Mouse (Mus musculus) mouse embryonic stem cell (cell line): ENCODE data around the gene Zfp101.

Experiments
- in situ Hi-C, 2 experiments: fragments of 300-500 bp; cut with MboI; formaldehyde crosslinking; loops; 1 replicate in 1 of 2; 3 replicates in 1 of 2; pipeline ENCODE4 v1.14.3; 2019 to 2020; ENCODE audit warnings: low sequenced_read_pairs in 2 of 2, low pct_unique_long_range_greater_than_20kb in 1 of 2, mixed read lengths in 1 of 2; ENCODE audit not compliant: unreplicated experiment in 1 of 2

Zfp101 gene

GRCm38 (mm10) chr17:33394182-33395034 lies at the start of gene Zfp101:
Zfp101 (minus strand) TSS chr17:33394641.
- in situ Hi-C loops = no loop called here

GRCm38 (mm10) chr17:33441159-33441558 lies 46.7 kb upstream of the Zfp101 start:
- in situ Hi-C loops = no loop called here

DNA sequence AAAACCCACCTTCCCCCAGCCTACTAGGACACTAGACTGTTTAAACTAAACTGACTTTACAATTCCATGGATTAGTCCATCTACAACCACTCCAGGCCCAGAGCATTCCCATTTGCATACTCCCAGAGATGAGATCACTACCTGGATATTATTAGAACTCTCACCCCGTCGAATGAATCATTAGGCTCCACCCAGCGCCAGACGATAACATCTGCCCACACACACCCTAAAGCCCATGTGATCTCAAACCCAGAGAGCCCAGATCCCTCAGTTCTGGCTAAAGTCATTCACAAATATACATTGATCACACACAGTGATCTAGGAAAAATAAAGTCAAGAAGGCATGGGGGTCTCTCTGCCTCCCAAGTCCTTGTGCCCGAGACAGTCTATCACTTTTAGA lies 45.5 kb upstream of the Zfp101 start:
- in situ Hi-C loops = no loop called here

GRCm38 (mm10) chr17:33439148-33439547 lies 44.7 kb upstream of the Zfp101 start:
- in situ Hi-C loops = no loop called here

- in situ Hi-C loops = no loop called here
Observed at GRCm38 (mm10) chr17:33432019-33432946, 37.8 kb upstream of the Zfp101 start, which contains the start of gene Actl9. Actl9 (plus strand) TSS chr17:33432896.

GRCm38 (mm10) chr17:33392271-33392670 lies 2.2 kb downstream of the Zfp101 start:
- in situ Hi-C loops = no loop called here

DNA sequence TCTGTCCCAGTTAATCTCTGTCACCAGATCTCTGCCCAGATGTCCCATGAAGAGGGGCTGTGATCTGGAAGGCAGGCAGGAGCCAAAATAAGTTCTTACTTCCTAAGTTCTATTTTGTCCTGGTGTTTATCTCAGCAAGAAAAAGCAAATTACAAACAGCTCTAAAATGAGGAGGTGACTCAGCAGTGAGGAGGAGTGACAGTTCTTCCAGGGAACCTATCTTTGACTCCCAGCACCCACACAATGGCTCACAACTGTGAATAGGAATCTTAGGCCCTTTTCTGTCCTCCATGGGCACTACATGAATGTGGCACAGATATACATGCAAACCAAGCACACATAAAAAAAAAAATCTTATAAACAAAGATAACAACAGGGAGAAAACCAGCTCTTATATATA lies 8.7 kb downstream of the Zfp101 start:
- in situ Hi-C loops = no loop called here

- in situ Hi-C loops = no loop called here
Observed at GRCm38 (mm10) chr17:33372795-33373194, 21.6 kb downstream of the Zfp101 start.

- in situ Hi-C loops = no loop called here
Observed at GRCm38 (mm10) chr17:33358411-33359384, 35.7 kb downstream of the Zfp101 start, which contains the start of gene Zfp81. Zfp81 (minus strand) TSS chr17:33358878.

- in situ Hi-C loops = no loop called here
Observed at GRCm38 (mm10) chr17:33352981-33353380, 41.5 kb downstream of the Zfp101 start.
